Mouse (Mus musculus): ENCODE measurements around the gene Rnf26. TPM values are rescaled to one million over a fixed set of nuclear protein-coding genes. Genes with fewer than 3 reads are reported as not detected.

Rnf26 gene
- total RNA-seq, 2 experiments from 2014 or later, result 29.7 to 29.8 TPM

- peak; percentile 78 to 87 for DNase-seq (ENCODE audit: low spot score in 2 of 2)
Measured at GRCm38 (mm10) chr9:44093612-44094503, 19.5 kb downstream of the Rnf26 start.

- DNase-seq (ENCODE audit: low spot score in 2 of 2), result no peak
Measured at GRCm38 (mm10) chr9:44088877-44089608, 24.3 kb downstream of the Rnf26 start.

GRCm38 (mm10) chr9:44087761-44088455, 25.4 kb downstream of the Rnf26 start:
- peak in 1 of 2 experiments; percentile 78 for DNase-seq (ENCODE audit: low spot score in 2 of 2)

GRCm38 (mm10) chr9:44086960-44087359, 26.4 kb downstream of the Rnf26 start:
- DNase-seq (ENCODE audit: low spot score in 2 of 2), result no peak

- peak; percentile 70 to 87 for DNase-seq (ENCODE audit: low spot score in 2 of 2)
Measured at GRCm38 (mm10) chr9:44085741-44086665, 27.3 kb downstream of the Rnf26 start.

GRCm38 (mm10) chr9:44085276-44085675, 28.0 kb downstream of the Rnf26 start:
- no peak for DNase-seq (ENCODE audit: low spot score in 2 of 2)

- peak; percentile 86 to 90 for DNase-seq (ENCODE audit: low spot score in 2 of 2)
Measured at GRCm38 (mm10) chr9:44084659-44085229, 28.6 kb downstream of the Rnf26 start.

- DNase-seq (ENCODE audit: low spot score in 2 of 2), result no peak
Measured at GRCm38 (mm10) chr9:44084236-44084635, 29.1 kb downstream of the Rnf26 start.

GRCm38 (mm10) chr9:44083392-44084121, 29.8 kb downstream of the Rnf26 start:
- peak in 1 of 2 experiments; percentile 79 for DNase-seq (ENCODE audit: low spot score in 2 of 2)

GRCm38 (mm10) chr9:44082266-44082665, 31.1 kb downstream of the Rnf26 start:
- DNase-seq (ENCODE audit: low spot score in 2 of 2), result no peak

GRCm38 (mm10) chr9:44081581-44081980, 31.7 kb downstream of the Rnf26 start:
- DNase-seq (ENCODE audit: low spot score in 2 of 2), result no peak

- peak in 1 of 2 experiments; percentile 76 for DNase-seq (ENCODE audit: low spot score in 2 of 2)
Measured at GRCm38 (mm10) chr9:44080953-44081352, 32.4 kb downstream of the Rnf26 start.

GRCm38 (mm10) chr9:44079997-44080780, 33.1 kb downstream of the Rnf26 start:
- DNase-seq (ENCODE audit: low spot score in 2 of 2), result no peak

- DNase-seq (ENCODE audit: low spot score in 2 of 2), result peak in 1 of 2 experiments; percentile 73
Measured at GRCm38 (mm10) chr9:44078955-44079756, 34.2 kb downstream of the Rnf26 start.

GRCm38 (mm10) chr9:44078136-44078797, 35.0 kb downstream of the Rnf26 start:
- DNase-seq (ENCODE audit: low spot score in 2 of 2), result no peak

GRCm38 (mm10) chr9:44077266-44077910, 35.9 kb downstream of the Rnf26 start:
- peak in 1 of 2 experiments; percentile 5 for DNase-seq (ENCODE audit: low spot score in 2 of 2)

GRCm38 (mm10) chr9:44076764-44077120, 36.6 kb downstream of the Rnf26 start:
- peak in 1 of 2 experiments; percentile 79 for DNase-seq (ENCODE audit: low spot score in 2 of 2)
